Mouse (Mus musculus) adrenal gland, postnatal 4 days (tissue): Measurements from ENCODE around the gene Cd274. TPM values are rescaled to one million over a fixed set of nuclear protein-coding genes. Genes with fewer than 3 reads are reported as not detected.
"Not testable (repeated sequence)": the region's sequence is repeated elsewhere in the genome, so short reads cannot be mapped to it uniquely, and the experiment has no call there.

Source experiments
- DNase-seq, 2 experiments: peaks; one replicate each; pipeline ENCODE4 v3.0.0; 2021 to 2022; ENCODE audit warnings: low spot score in 2 of 2, mixed read lengths in 2 of 2
- total RNA-seq, 2 experiments: library from RNA; stranded (reverse); gene quantifications; 2 replicates each; pipeline ENCODE4 v1.2.3; 2021

Gene Cd274
- total RNA-seq, 2 experiments from 2014 or later = 1.4 to 1.9 TPM

- DNase-seq = no peak
Measured at GRCm38 (mm10) chr19:29391279-29391678, 24.0 kb downstream of the Cd274 start.

- DNase-seq = no peak
Measured at GRCm38 (mm10) chr19:29393333-29393732, 26.1 kb downstream of the Cd274 start.

GRCm38 (mm10) chr19:29394721-29395120, 27.5 kb downstream of the Cd274 start:
- DNase-seq = no peak

DNA sequence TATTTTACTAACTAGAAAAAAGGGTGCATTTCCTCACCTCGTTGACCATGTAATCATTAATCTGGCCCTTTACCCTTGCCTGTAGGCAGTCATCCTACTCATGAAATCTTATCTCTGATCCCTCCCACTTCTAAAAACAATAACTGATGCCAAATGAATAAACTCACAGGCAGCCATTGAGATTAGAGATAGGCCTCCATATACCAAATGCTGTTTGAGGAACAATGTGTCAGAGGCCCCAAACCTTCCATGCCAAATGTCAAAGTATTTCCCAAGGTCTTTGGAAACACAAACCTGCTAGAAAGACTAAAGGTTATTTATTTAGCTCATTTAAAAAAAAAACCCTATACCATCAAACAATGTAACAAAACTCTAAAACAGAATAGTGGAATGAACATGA, 29.1 kb downstream of the Cd274 start:
- no peak for DNase-seq

- DNase-seq = no peak
Measured at GRCm38 (mm10) chr19:29399786-29400185, 32.5 kb downstream of the Cd274 start.

- DNase-seq = no peak
Measured at GRCm38 (mm10) chr19:29400466-29400865, 33.2 kb downstream of the Cd274 start.

DNA sequence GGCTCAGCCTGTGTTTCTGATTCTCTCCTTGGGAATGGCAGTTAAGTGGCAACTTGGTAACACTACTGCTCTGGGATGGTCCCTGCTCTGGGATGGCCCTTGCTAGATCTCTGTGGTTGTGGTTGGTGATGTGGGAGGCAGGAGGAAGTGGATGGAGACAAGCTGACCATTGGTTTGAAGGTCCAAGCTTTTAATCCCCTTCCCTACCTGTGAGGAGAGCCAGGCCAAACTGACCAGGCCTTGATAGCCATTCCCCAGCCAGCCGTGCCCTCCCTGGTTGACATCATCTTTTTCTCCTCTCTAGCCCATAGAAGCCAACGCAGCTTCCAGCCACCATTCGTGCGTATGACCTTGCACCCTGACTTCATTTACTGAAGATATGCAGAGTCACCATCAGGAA, 35.4 kb downstream of the Cd274 start:
- DNase-seq = no peak

- DNase-seq = no peak
Measured at GRCm38 (mm10) chr19:29403251-29403650, 36.0 kb downstream of the Cd274 start.

GRCm38 (mm10) chr19:29405388-29405787, 38.1 kb downstream of the Cd274 start:
- DNase-seq = no peak

DNA sequence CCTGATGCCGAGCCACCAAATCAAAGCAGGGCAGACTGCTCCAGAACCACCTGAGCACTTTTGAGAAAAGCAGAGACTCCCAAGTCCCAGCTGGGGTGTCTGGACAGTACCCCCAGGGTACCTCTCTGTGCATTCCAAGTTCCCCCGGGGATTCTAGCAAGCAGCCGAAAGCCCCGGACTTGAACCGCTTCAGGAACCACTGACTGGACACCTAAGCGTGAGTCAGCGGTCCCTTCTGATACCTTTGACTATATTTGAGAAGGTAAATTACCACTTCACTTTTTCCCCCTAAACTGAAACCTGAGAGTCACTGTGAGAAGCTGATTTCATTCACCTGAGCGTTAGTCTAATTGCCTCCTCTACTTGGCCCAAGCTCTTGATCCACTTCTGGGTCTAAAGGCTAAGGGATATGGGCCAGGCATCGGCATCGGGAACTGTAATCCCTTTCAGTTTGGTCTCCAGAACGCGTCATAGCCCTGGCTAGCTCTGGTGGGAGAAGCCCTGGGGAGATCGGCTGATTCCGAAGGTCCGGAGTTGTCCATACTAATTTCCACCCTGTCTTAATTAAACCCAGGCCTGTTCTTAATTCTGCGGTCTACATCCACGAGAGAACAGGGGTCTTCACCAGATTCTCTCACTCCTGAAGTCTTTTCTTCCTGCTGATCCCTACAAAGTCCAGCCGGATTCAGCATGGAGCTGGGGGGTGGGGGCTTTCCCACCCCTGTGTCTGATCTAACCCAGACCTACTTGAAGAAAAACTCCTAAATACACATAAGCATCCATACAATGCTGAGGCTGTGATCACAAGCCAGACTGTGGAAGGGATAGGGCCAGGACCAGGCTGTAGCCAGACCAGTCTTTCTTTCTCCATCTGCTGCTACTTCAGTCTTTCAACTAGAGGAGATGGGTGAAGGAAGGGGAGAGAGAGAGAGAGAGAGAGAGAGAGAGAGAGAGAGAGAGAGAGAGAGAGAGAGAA, 39.1 kb downstream of the Cd274 start:
- no peak for DNase-seq

GRCm38 (mm10) chr19:29410619-29411018, 43.4 kb downstream of the Cd274 start, which contains the start of gene Pdcd1lg2:
Gene Pdcd1lg2, plus strand, starts transcription at chr19:29410919.
- DNase-seq = no peak

DNA sequence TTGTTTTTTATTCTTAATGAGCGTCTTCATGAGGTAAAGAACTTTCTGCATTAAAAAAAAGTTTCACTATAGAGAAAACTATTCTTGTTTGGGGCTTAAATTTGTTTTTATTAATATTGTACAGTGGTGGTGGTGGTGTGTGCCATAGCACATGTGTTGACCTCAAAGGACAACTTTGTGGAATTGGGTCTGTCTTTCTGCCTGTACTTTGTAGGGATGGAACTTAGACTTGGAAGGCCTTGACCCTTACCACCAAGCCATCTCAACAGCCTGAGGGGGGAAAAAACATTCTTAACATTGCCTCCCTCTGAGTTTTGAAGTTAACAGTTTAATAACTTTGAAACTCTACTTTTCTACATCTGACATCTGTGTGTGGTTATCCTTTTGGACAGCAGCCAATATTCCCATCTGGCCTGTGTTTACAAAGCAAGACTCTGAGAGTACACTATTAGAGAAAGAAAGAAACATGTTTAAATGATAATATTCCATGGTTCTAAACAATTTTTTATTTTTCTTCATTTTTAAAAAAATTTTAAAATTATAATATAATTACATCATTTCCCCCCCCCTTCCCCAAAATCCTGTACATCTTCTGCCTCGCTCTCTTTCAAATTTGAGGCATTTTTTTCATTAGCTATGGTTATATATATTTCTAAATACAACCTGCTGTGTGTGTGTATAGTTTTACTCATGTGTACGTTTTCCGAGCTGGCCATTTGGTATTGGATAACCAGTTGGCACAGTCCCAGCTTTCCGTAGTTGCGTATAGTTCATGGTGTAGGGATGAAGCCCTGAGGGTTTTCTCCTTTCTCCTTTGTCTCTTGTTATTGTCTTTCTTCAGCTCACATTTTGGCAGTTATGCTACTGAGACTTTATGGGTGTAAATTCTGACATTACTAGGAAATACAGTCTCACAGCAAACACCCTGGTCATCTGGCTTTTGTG, 45.5 kb downstream of the Cd274 start:
- DNase-seq = no peak

DNA sequence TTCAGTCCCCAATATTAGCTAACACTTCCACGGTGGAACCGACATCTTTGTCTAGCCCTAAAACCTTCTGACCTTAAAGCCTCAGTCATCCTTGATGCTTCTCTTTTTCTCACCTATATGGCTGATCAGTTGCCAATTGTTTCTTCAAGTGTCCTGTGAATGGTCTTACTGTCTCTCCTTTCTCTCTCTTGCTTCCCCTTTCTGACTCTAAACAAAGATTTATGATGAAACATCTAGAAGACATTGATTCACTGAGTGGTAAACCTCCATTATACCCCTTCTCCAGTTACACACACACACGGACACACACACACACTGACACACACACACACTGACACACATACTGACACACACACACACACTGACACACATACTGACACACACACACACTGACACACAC, 47.3 kb downstream of the Cd274 start:
- DNase-seq = no peak

DNA sequence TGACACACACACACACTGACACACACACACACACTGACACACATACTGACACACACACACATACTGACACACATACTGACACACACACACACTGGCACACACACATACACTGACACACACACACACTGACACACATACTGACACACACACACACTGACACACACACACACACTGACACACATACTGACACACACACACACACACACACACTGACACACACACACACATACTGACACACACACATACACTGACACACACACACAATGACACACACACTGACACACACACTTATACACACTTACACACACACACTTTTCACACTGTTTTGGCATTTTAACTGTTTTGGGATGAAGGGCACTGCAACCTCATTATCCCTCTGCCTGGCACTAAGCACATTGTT, 47.7 kb downstream of the Cd274 start:
- not testable (repeated sequence) for DNase-seq

GRCm38 (mm10) chr19:29416393-29416902, 49.2 kb downstream of the Cd274 start:
- no peak for DNase-seq

GRCm38 (mm10) chr19:29417188-29417587, 49.9 kb downstream of the Cd274 start:
- no peak for DNase-seq

- no peak for DNase-seq
Measured at GRCm38 (mm10) chr19:29417894-29418293, 50.6 kb downstream of the Cd274 start.

DNA sequence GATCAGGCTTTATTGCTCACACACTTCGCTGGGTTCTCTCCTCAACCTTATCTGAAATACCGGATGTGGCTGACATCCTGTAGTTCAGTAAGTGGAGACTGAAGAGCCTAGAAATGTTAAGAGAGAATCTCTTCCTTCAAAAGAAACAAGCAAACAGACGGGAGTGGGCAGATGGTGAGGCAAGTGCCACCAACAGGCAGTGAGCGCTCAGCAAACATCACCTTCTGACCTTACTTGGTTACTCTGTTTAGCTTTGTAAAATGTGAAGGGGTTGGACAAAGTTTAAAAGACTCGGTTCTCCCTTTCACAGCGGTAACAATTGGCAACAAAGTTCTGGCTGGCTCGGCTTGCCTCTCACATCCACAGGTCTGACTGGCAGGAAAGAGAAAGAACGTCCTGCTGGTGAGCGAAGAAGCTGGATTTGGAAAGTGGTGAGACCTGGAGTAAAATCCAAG, 51.4 kb downstream of the Cd274 start:
- DNase-seq = no peak

- no peak for DNase-seq
Measured at GRCm38 (mm10) chr19:29419506-29419905, 52.3 kb downstream of the Cd274 start.

DNA sequence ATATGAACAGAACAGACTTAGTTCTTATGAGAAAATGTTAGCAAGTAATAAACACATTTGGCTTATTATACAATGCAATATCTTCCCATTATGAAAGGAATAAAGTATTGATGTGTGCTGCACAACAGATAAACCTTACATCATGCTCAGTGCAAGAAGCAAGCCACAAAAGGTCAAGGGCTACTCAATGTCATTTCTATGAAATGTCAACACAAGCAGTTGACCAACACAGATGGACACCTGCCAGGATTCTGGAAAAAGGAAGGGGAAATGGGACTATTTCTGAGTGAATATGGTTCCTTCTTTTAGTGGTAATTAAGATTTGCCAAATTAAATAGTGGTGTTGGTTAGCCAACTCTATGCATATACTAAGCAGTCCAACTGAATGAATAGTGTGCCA, 52.7 kb downstream of the Cd274 start:
- DNase-seq = no peak

DNA sequence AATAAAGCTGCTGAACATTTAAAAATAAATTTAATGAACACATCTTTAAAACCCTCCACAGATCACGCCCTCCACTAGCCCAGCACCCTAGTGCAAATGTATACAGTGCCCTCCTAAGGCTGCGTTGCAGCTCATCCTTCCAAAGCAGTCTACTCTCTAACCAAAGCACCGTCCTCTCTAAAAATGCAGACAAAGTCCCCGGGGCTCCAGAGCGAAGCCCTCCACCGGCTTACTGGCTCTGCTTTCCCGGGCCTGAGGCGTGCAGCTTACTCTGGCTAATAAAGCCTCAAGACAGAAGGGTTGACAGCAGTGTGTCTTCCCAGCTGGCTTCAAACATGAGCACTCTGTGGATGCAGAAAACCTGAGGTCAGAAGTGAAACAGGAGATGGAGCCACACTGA, 53.1 kb downstream of the Cd274 start:
- no peak for DNase-seq
